10 mouse cellular contexts compared by ENCODE assay signal in genomic region chr4:134954461-134954860, GRCm38 (mm10). TPM values are rescaled to one million over a fixed set of nuclear protein-coding genes. Genes with fewer than 3 reads are reported as not detected.
A peak's percentile ranks its signal among the peaks of the same experiment; 100 is the strongest.
DNase-seq lines count a peak whose midpoint lies in the region; ATAC-seq and TF ChIP-seq lines count a peak whose summit lies in the region.
"Had no signal": no experiment of that assay in that cellular context is flagged by ENCODE, and none has a peak within 500 bp of the region (broad histone marks: within the 10 kb centered on the region; RNA-seq: fewer than 3 reads in every experiment).

No protein-coding gene starts in this region.

- WGBS in neural tube, embryonic 11.5 days, result 17% methylated on average over 15 of the region's 15 CpGs
- 10% methylated on average over 15 of the region's 15 CpGs for WGBS in intestine, embryonic 15.5 days
- 11% methylated on average over 15 of the region's 15 CpGs for whole genome bisulfite sequencing in stomach, postnatal 0 days

- H3K36me3 ChIP-seq in neural tube, embryonic 11.5 days (ENCODE audit: control insufficient read depth, insufficient read depth, low read length), result no peaks in the 10 kb centered on the region
- H3K36me3 ChIP-seq in intestine, embryonic 15.5 days, result no peaks in the 10 kb centered on the region
- H3K36me3 ChIP-seq in stomach, postnatal 0 days (ENCODE audit: control insufficient read depth, insufficient read depth, low read length), result no peaks in the 10 kb centered on the region
- H3K36me3 ChIP-seq: embryonic facial prominence, embryonic 15.5 days had no signal

- H3K4me1 ChIP-seq in neural tube, embryonic 11.5 days (ENCODE audit: control insufficient read depth, insufficient read depth, low read length), result no peaks in the 10 kb centered on the region
- peaks cover 27% of the 10 kb centered on the region for H3K4me1 ChIP-seq in intestine, embryonic 15.5 days (replicated peaks)
- no peaks in the 10 kb centered on the region; the same call in 1 of the 2 replicates for H3K4me1 ChIP-seq in stomach, postnatal 0 days (replicated peaks; ENCODE audit: control insufficient read depth, insufficient read depth)

- TF ChIP-seq CTCF in stomach, postnatal 0 days (IDR thresholded peaks at IDR 0.05; ENCODE audit: low read depth), result no peak

- no peaks in the 10 kb centered on the region for H3K27me3 ChIP-seq in neural tube, embryonic 11.5 days (ENCODE audit: control insufficient read depth, insufficient read depth, low read length)
- H3K27me3 ChIP-seq in intestine, embryonic 15.5 days (replicated peaks), result 0 out of 2 replicates have a peak, but pooled peaks cover 4% of the 10 kb centered on the region
- no peaks in the 10 kb centered on the region for H3K27me3 ChIP-seq in stomach, postnatal 0 days (ENCODE audit: control insufficient read depth, insufficient read depth, low read length)

- peak overlapping the region; percentile 6; the same call in 1 of the 2 replicates for H3K9ac ChIP-seq in neural tube, embryonic 11.5 days (ENCODE audit: low read length)
- no peak overlapping the region for H3K9ac ChIP-seq in intestine, embryonic 15.5 days
- no peak overlapping the region for H3K9ac ChIP-seq in stomach, postnatal 0 days (ENCODE audit: low read length)
- H3K9ac ChIP-seq: embryonic facial prominence, embryonic 15.5 days had no signal

- TF ChIP-seq EP300 in stomach, postnatal 0 days (optimal IDR thresholded peaks at IDR 0.05), result no peak

- no peak overlapping the region for H3K4me3 ChIP-seq in neural tube, embryonic 11.5 days (ENCODE audit: low read depth, low read length)
- no peak overlapping the region for H3K4me3 ChIP-seq in intestine, embryonic 15.5 days (replicated peaks)
- H3K4me3 ChIP-seq in stomach, postnatal 0 days (ENCODE audit: low read depth, low read length), result no peak overlapping the region
- H3K4me3 ChIP-seq: embryonic facial prominence, embryonic 15.5 days; myocyte had no signal

- H3K27ac ChIP-seq in neural tube, embryonic 11.5 days (ENCODE audit: low read depth, low read length), result no peak overlapping the region
- no peak overlapping the region for H3K27ac ChIP-seq in intestine, embryonic 15.5 days
- H3K27ac ChIP-seq in stomach, postnatal 0 days (replicated peaks), result 0 out of 2 replicates have a peak overlapping the region, but pooled peaks have one; percentile 40
- H3K27ac ChIP-seq: embryonic facial prominence, embryonic 15.5 days had no signal

- peak; percentile 51 for DNase-seq in gastrocnemius, postnatal 14 days
- no peak for DNase-seq in gastrocnemius, postnatal 36 days
- no peak for DNase-seq in neural tube, embryonic 11.5 days (ENCODE audit: low spot score)
- no peak for DNase-seq in neural tube, embryonic 10.5 days (ENCODE audit: extremely low spot score, low spot score)
- no peak for DNase-seq in stomach, postnatal 0 days (ENCODE audit: low spot score)
- no peak for DNase-seq in spleen, postnatal 36 days (ENCODE audit: low spot score in 2 of 2)
- DNase-seq in frontal cortex, postnatal 36 days (ENCODE audit: low spot score in 2 of 2), result no peak

- no peaks in the 10 kb centered on the region for H3K9me3 ChIP-seq in neural tube, embryonic 11.5 days (ENCODE audit: control insufficient read depth, low read length)
- no peaks in the 10 kb centered on the region for H3K9me3 ChIP-seq in intestine, embryonic 15.5 days
- H3K9me3 ChIP-seq in stomach, postnatal 0 days (ENCODE audit: control insufficient read depth, low read length), result no peaks in the 10 kb centered on the region
- H3K9me3 ChIP-seq: embryonic facial prominence, embryonic 15.5 days had no signal

- no peak for ATAC-seq in neural tube, embryonic 11.5 days (ENCODE audit: insufficient read depth, low FRiP score, low TSS enrichment)
- no peak for ATAC-seq in intestine, embryonic 15.5 days
- ATAC-seq in stomach, postnatal 0 days (ENCODE audit: low FRiP score, low TSS enrichment), result peak; percentile 33; the same call in 1 of the 2 replicates

- intact Hi-C loops in gastrocnemius, postnatal 14 days (cut with DNase I; ENCODE audit: low total_unique reads), result no loop called here
- intact Hi-C loops in gastrocnemius, postnatal 36 days (cut with DNase I), result no loop called here

- no peak overlapping the region for H3K4me2 ChIP-seq in neural tube, embryonic 11.5 days (ENCODE audit: low read depth)
- 0 out of 2 replicates have a peak overlapping the region, but pooled peaks have one; percentile 9 for H3K4me2 ChIP-seq in intestine, embryonic 15.5 days (replicated peaks)
- no peak overlapping the region for H3K4me2 ChIP-seq in stomach, postnatal 0 days (replicated peaks; ENCODE audit: low read depth)
- H3K4me2 ChIP-seq: embryonic facial prominence, embryonic 15.5 days had no signal

RNA-seq across cellular contexts. Expression of gene Syf2, which starts 23.8 kb away (rescaled TPM):
- 10 to 100 TPM; 34.1 to 39.6 TPM for total RNA-seq in gastrocnemius, postnatal 14 days (2021)
- 10 to 100 TPM; 31.4 to 39.2 TPM for total RNA-seq in gastrocnemius, postnatal 36 days (2021)
- polyA plus RNA-seq in neural tube, embryonic 11.5 days (2014; fragmentation: Nextera tagmentation; extraction: Ambion mirVana), result 64.1 and 73.0 TPM in 2 replicates
- 60.0 and 63.7 TPM in 2 replicates for polyA plus RNA-seq in intestine, embryonic 15.5 days (2015; fragmentation: Nextera tagmentation; extraction: Ambion mirVana)
- 74.1 and 77.9 TPM in 2 replicates for polyA plus RNA-seq in stomach, postnatal 0 days (2015; fragmentation: Nextera tagmentation; extraction: Ambion mirVana)

RNA-seq across cellular contexts. Expression of gene Rsrp1, which starts 31.1 kb away (rescaled TPM):
- 100 to 1,000 TPM in 1 of 2 experiments, 10 to 100 TPM in 1; 76.9 to 163 TPM for total RNA-seq in gastrocnemius, postnatal 14 days (2021)
- 100 to 1,000 TPM; 146 to 182 TPM for total RNA-seq in gastrocnemius, postnatal 36 days (2021)
- polyA plus RNA-seq in neural tube, embryonic 11.5 days (2014; fragmentation: Nextera tagmentation; extraction: Ambion mirVana), result 340 and 349 TPM in 2 replicates
- 450 and 479 TPM in 2 replicates for polyA plus RNA-seq in intestine, embryonic 15.5 days (2015; fragmentation: Nextera tagmentation; extraction: Ambion mirVana)
- polyA plus RNA-seq in stomach, postnatal 0 days (2015; fragmentation: Nextera tagmentation; extraction: Ambion mirVana), result 278 and 283 TPM in 2 replicates

RNA-seq across cellular contexts. Expression of gene Tmem50a, which starts 39.6 kb away (rescaled TPM):
- 10 to 100 TPM; 41.1 to 45.9 TPM for total RNA-seq in gastrocnemius, postnatal 14 days (2021)
- 10 to 100 TPM; 28.0 to 28.9 TPM for total RNA-seq in gastrocnemius, postnatal 36 days (2021)
- 150 and 160 TPM in 2 replicates for polyA plus RNA-seq in neural tube, embryonic 11.5 days (2014; fragmentation: Nextera tagmentation; extraction: Ambion mirVana)
- polyA plus RNA-seq in intestine, embryonic 15.5 days (2015; fragmentation: Nextera tagmentation; extraction: Ambion mirVana), result 146 and 154 TPM in 2 replicates
- 187 and 193 TPM in 2 replicates for polyA plus RNA-seq in stomach, postnatal 0 days (2015; fragmentation: Nextera tagmentation; extraction: Ambion mirVana)
